Mouse (Mus musculus): ENCODE results near the gene Klk4. TPM values are rescaled to one million over a fixed set of nuclear protein-coding genes. Genes with fewer than 3 reads are reported as not detected.

Gene Klk4
- polyA plus RNA-seq, 1 experiment from 2014 or later, result 0.20 TPM

GRCm38 (mm10) chr7:43878281-43878680 is 2.7 kb upstream of the Klk4 start:
- no peak for ATAC-seq (ENCODE audit: low FRiP score, low read depth)
- Histone ChIP-seq H3K36me3 (no peaks in the 10 kb centered on the region), H3K27me3 (replicated peaks) (no peaks in the 10 kb centered on the region), H3K9ac (no peak overlapping the region), H3K4me1 (no peaks in the 10 kb centered on the region), H3K4me2 (replicated peaks) (no peak overlapping the region), H3K4me3 (no peak overlapping the region), H3K27ac (no peak overlapping the region), H3K9me3 (no peaks in the 10 kb centered on the region)
- WGBS, result 40% methylated on average over 1 of the region's 1 CpGs

GRCm38 (mm10) chr7:43882346-43882745 is 1.4 kb downstream of the Klk4 start:
- 21% methylated on average over 4 of the region's 4 CpGs for WGBS
- no peaks in the 10 kb centered on the region for H3K27me3 ChIP-seq (replicated peaks)
- no peak overlapping the region for H3K4me2 ChIP-seq (replicated peaks)
- no peaks in the 10 kb centered on the region for H3K36me3 ChIP-seq
- H3K9me3 ChIP-seq, result no peaks in the 10 kb centered on the region
- ATAC-seq (ENCODE audit: low FRiP score, low read depth), result no peak
- H3K4me1 ChIP-seq, result no peaks in the 10 kb centered on the region
- H3K27ac ChIP-seq, result no peak overlapping the region
- H3K4me3 ChIP-seq, result no peak overlapping the region
- H3K9ac ChIP-seq, result no peak overlapping the region

GRCm38 (mm10) chr7:43882811-43883210 is 1.9 kb downstream of the Klk4 start:
- H3K27me3 ChIP-seq (replicated peaks), result no peaks in the 10 kb centered on the region
- H3K9ac ChIP-seq, result no peak overlapping the region
- ATAC-seq (ENCODE audit: low FRiP score, low read depth), result no peak
- 23% methylated on average over 4 of the region's 4 CpGs for WGBS
- no peak overlapping the region for H3K4me3 ChIP-seq
- H3K4me1 ChIP-seq, result no peaks in the 10 kb centered on the region
- H3K27ac ChIP-seq, result no peak overlapping the region
- no peak overlapping the region for H3K4me2 ChIP-seq (replicated peaks)
- no peaks in the 10 kb centered on the region for H3K36me3 ChIP-seq
- no peaks in the 10 kb centered on the region for H3K9me3 ChIP-seq

GRCm38 (mm10) chr7:43883547-43883946 is 2.6 kb downstream of the Klk4 start:
- no peak overlapping the region for H3K9ac ChIP-seq
- peak overlapping the region; percentile 8; the same call in 1 of the 2 replicates for H3K4me3 ChIP-seq
- no peaks in the 10 kb centered on the region for H3K9me3 ChIP-seq
- H3K27ac ChIP-seq, result no peak overlapping the region
- H3K4me1 ChIP-seq, result no peaks in the 10 kb centered on the region
- H3K27me3 ChIP-seq (replicated peaks), result no peaks in the 10 kb centered on the region
- peak; percentile 66 for ATAC-seq (ENCODE audit: low FRiP score, low read depth)
- 16% methylated on average over 14 of the region's 14 CpGs for WGBS
- H3K4me2 ChIP-seq (replicated peaks), result peak overlapping the region; percentile 44
- H3K36me3 ChIP-seq, result no peaks in the 10 kb centered on the region

- Histone ChIP-seq H3K4me3 (no peak overlapping the region), H3K9ac (no peak overlapping the region), H3K9me3 (no peaks in the 10 kb centered on the region), H3K27me3 (replicated peaks) (no peaks in the 10 kb centered on the region), H3K27ac (no peak overlapping the region), H3K4me1 (no peaks in the 10 kb centered on the region), H3K4me2 (replicated peaks) (no peak overlapping the region), H3K36me3 (no peaks in the 10 kb centered on the region)
- 69% methylated on average over 5 of the region's 5 CpGs for WGBS
- ATAC-seq (ENCODE audit: low FRiP score, low read depth), result no peak
Measured at GRCm38 (mm10) chr7:43891365-43891764, 10.4 kb downstream of the Klk4 start.

- Histone ChIP-seq H3K27ac (no peak overlapping the region), H3K4me1 (no peaks in the 10 kb centered on the region), H3K9me3 (no peaks in the 10 kb centered on the region), H3K36me3 (no peaks in the 10 kb centered on the region), H3K4me3 (no peak overlapping the region), H3K27me3 (replicated peaks) (no peaks in the 10 kb centered on the region), H3K4me2 (replicated peaks) (no peak overlapping the region), H3K9ac (no peak overlapping the region)
- no peak for ATAC-seq (ENCODE audit: low FRiP score, low read depth)
- 71% methylated on average over 3 of the region's 3 CpGs for WGBS
Measured at GRCm38 (mm10) chr7:43891788-43892187, 10.8 kb downstream of the Klk4 start.

GRCm38 (mm10) chr7:43894836-43895235 is 13.9 kb downstream of the Klk4 start:
- no peak overlapping the region for H3K9ac ChIP-seq
- H3K4me2 ChIP-seq (replicated peaks), result no peak overlapping the region
- peaks cover under 1% of the 10 kb centered on the region; the same call in 1 of the 2 replicates for H3K9me3 ChIP-seq
- H3K36me3 ChIP-seq, result no peaks in the 10 kb centered on the region
- peak; percentile 94 for ATAC-seq (ENCODE audit: low FRiP score, low read depth)
- no peaks in the 10 kb centered on the region for H3K4me1 ChIP-seq
- H3K27ac ChIP-seq, result no peak overlapping the region
- WGBS, result 12% methylated on average over 1 of the region's 1 CpGs
- no peaks in the 10 kb centered on the region for H3K27me3 ChIP-seq (replicated peaks)
- H3K4me3 ChIP-seq, result no peak overlapping the region

GRCm38 (mm10) chr7:43914821-43915220 is 33.9 kb downstream of the Klk4 start:
- no peak overlapping the region for H3K4me2 ChIP-seq (replicated peaks)
- 76% methylated on average over 9 of the region's 9 CpGs for WGBS
- no peak overlapping the region for H3K4me3 ChIP-seq
- H3K9me3 ChIP-seq, result no peaks in the 10 kb centered on the region
- no peak overlapping the region for H3K27ac ChIP-seq
- no peak for ATAC-seq (ENCODE audit: low FRiP score, low read depth)
- H3K36me3 ChIP-seq, result no peaks in the 10 kb centered on the region
- H3K4me1 ChIP-seq, result no peaks in the 10 kb centered on the region
- no peaks in the 10 kb centered on the region for H3K27me3 ChIP-seq (replicated peaks)
- H3K9ac ChIP-seq, result no peak overlapping the region

GRCm38 (mm10) chr7:43918426-43918825 is 37.5 kb downstream of the Klk4 start:
- no peak overlapping the region for H3K4me2 ChIP-seq (replicated peaks)
- no peak overlapping the region for H3K4me3 ChIP-seq
- H3K36me3 ChIP-seq, result no peaks in the 10 kb centered on the region
- H3K4me1 ChIP-seq, result no peaks in the 10 kb centered on the region
- H3K9me3 ChIP-seq, result no peaks in the 10 kb centered on the region
- H3K27ac ChIP-seq, result no peak overlapping the region
- no peak for ATAC-seq (ENCODE audit: low FRiP score, low read depth)
- WGBS, result 87% methylated on average over 13 of the region's 13 CpGs
- no peaks in the 10 kb centered on the region for H3K27me3 ChIP-seq (replicated peaks)
- no peak overlapping the region for H3K9ac ChIP-seq

GRCm38 (mm10) chr7:43918871-43919270 is 37.9 kb downstream of the Klk4 start:
- Histone ChIP-seq H3K4me3 (no peak overlapping the region), H3K27ac (no peak overlapping the region), H3K4me2 (replicated peaks) (no peak overlapping the region), H3K9me3 (no peaks in the 10 kb centered on the region), H3K27me3 (replicated peaks) (no peaks in the 10 kb centered on the region), H3K36me3 (no peaks in the 10 kb centered on the region), H3K9ac (no peak overlapping the region), H3K4me1 (no peaks in the 10 kb centered on the region)
- ATAC-seq (ENCODE audit: low FRiP score, low read depth), result no peak
- WGBS, result 81% methylated on average over 8 of the region's 8 CpGs

GRCm38 (mm10) chr7:43919559-43920451 is 38.8 kb downstream of the Klk4 start:
- Histone ChIP-seq H3K36me3 (no peaks in the 10 kb centered on the region), H3K4me2 (replicated peaks) (no peak overlapping the region), H3K27ac (no peak overlapping the region), H3K27me3 (replicated peaks) (no peaks in the 10 kb centered on the region), H3K4me1 (no peaks in the 10 kb centered on the region), H3K4me3 (no peak overlapping the region), H3K9me3 (no peaks in the 10 kb centered on the region), H3K9ac (no peak overlapping the region)
- ATAC-seq (ENCODE audit: low FRiP score, low read depth), result peak; percentile 86
- WGBS, result 33% methylated on average over 14 of the region's 14 CpGs

- Histone ChIP-seq H3K9me3 (no peaks in the 10 kb centered on the region), H3K27me3 (replicated peaks) (no peaks in the 10 kb centered on the region), H3K9ac (no peak overlapping the region), H3K4me2 (replicated peaks) (no peak overlapping the region), H3K4me3 (no peak overlapping the region), H3K27ac (no peak overlapping the region), H3K4me1 (no peaks in the 10 kb centered on the region), H3K36me3 (no peaks in the 10 kb centered on the region)
- no peak for ATAC-seq (ENCODE audit: low FRiP score, low read depth)
- WGBS, result 97% methylated on average over 3 of the region's 3 CpGs
Measured at GRCm38 (mm10) chr7:43920582-43920981, 39.6 kb downstream of the Klk4 start.

- H3K27me3 ChIP-seq (replicated peaks), result no peaks in the 10 kb centered on the region
- no peak overlapping the region for H3K4me3 ChIP-seq
- H3K4me1 ChIP-seq, result no peaks in the 10 kb centered on the region
- H3K9ac ChIP-seq, result no peak overlapping the region
- no peaks in the 10 kb centered on the region for H3K36me3 ChIP-seq
- no peak overlapping the region for H3K27ac ChIP-seq
- H3K4me2 ChIP-seq (replicated peaks), result no peak overlapping the region
- WGBS, result 84% methylated on average over 6 of the region's 6 CpGs
- no peaks in the 10 kb centered on the region for H3K9me3 ChIP-seq
- no peak for ATAC-seq (ENCODE audit: low FRiP score, low read depth)
Measured at GRCm38 (mm10) chr7:43921087-43921486, 40.1 kb downstream of the Klk4 start.
